Mouse (Mus musculus) megakaryocyte, adult 5-6 weeks (primary cell): Measurements from ENCODE around the gene Elovl5. TPM values are rescaled to one million over a fixed set of nuclear protein-coding genes. Genes with fewer than 3 reads are reported as not detected.
A peak's percentile ranks its signal among the peaks of the same experiment; 100 is the strongest.

Source experiments
- ATAC-seq: 2 replicates; pipeline ENCODE4 v1.8.0; 2016; ENCODE audit warnings: mild to moderate bottlenecking, inconsistent platforms; ENCODE audit not compliant: poor library complexity, severe bottlenecking
- total RNA-seq, 2 experiments: library from RNA; stranded (forward) in 1 of 2; stranded (reverse) in 1 of 2; fragments of 153-499, 151-499 nt in 1 of 2; fragments of 221-1000, 200-1000 nt in 1 of 2; gene quantifications; 2 replicates each; pipeline versions ENCODE4 v1.2.3 to v1.2.4; 2015 to 2017

Gene Elovl5
- total RNA-seq, 2 experiments from 2014 or later: 49.3 to 52.8 TPM

DNA sequence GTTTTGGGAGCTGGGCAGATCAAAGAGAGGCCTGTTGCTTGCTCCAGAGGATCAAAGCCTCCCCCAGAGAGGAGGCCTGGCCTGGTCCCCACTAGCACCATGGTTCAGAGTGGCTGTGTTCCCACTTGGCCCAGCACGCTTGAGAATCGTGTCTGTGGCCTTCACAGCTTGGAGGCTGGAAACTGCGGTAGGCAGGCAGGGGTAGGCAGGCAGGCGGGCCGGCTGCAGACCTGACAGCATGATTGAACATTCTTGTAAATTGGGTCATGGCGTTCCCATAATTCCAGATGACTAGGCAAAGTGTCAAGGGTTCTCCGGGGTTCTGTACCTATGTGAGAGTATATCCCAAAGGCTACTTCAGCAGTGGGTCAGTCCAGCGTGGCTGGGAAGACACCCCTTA, 35.9 kb downstream of the Elovl5 start:
- no peak for ATAC-seq

DNA sequence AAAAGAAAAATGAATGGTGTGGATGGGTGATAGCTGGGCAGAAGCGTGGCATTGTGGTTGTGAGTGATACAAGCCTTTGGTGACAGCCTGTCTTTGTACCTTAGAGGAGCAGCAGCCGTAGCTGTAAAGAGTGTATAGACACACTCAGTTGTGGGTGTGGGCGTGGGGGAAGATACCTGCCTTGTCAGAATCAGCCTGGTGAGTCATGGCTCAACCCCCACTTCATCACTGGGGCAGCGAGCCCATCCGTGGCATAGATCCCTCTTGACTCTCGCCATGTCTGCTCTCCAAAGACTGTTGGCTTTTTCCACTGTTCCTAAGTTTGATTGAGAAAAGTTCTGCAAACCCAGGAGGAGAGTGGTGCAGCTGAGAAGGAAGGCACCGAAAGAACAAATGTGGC, 37.3 kb downstream of the Elovl5 start:
- no peak for ATAC-seq

DNA sequence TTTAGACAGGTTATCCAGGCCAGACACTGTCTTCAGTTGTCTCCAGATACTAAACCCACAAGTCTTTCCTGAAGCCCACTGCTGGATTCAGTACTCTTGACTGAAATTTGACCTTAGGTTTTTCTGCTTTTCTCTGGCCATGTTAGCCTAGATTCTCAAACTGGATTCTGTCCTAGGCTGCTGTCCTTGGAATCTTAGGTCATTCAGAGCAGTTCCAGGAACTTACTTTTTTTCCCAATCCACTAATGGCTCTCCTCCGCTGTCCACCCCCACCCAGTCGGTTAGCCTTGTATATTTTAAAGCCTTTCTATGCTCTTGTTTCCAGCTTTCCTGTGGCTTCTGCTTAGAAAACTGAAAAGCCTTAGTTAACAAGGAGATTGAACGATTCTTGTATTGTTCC, 37.8 kb downstream of the Elovl5 start:
- no peak for ATAC-seq

DNA sequence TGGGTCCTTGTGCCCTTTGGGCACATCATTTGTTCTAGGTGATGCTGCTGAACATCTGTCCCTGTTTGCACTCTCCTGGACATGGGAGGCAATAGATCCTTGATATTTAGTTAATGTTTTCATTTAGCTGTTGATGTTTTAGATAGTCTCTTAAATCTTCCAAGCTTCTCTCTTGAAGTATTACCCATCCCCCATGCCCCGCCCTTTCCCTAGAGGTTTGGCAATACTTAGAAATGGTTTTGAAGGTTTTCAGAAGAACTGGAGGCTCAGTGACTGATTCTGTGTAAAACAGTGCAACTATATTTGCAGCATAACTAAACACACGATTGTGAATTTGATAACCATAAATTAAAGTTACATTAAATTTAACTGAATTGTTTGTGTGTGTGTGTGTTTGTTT, 38.3 kb downstream of the Elovl5 start:
- ATAC-seq: no peak

DNA sequence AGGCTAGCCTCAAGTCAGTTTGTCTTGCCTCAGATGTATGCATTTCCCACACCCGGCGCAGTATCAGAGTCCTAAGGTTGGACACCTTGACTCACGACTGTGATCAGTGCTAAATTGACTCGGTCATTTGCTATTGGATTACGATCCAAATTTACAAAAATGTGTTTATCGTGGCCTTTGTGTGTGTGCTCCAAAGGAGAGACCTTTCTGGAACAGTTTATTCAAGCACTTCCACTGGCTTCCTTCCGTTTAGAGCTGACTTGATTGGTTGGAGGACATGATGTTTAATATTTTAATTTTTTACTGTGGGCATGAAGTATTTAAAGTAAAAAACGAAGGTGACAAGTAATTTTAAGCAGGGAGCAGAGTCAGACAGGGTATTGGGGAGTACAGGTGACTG, 38.8 kb downstream of the Elovl5 start:
- ATAC-seq: no peak

DNA sequence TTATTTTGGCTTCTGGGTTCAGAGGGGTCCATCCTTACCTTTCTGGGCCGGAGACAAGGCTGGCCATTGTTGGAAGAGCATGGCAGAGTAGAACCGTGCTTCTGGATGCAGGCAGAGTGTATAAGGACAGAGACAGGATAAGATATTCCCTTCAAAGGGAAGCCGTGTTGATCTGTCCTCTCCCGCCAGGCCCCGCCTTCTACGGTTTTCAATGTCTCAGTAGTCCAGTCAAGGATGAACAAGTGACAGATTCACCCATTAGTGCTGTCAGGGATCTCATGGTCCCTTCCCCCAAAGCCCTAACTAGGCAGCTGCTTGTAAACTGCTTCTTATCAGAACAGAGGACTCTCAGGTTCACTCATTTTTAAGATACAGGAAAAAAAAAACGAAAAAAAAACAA, 41.2 kb downstream of the Elovl5 start:
- no peak for ATAC-seq

DNA sequence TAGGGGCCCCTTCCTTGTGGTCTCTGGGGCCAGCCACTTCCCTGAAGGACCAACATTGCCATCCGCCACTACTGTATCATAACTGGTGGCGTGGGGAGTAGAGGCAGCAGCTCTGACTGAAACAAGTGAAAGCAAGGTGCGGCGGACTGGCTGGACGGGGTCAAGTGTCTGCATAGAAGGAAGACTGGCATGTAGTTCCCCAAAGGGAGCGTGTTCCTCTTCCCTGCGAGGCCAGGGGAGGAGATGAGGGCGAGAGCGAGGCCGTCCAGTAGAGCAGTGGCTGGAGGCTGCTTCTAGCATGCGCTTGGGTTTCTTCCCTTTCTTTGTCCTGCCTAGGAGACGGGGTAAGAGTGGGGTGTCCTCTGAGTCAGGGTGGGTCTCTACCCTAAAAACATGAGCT, 42.6 kb downstream of the Elovl5 start:
- peak; percentile 87 for ATAC-seq

DNA sequence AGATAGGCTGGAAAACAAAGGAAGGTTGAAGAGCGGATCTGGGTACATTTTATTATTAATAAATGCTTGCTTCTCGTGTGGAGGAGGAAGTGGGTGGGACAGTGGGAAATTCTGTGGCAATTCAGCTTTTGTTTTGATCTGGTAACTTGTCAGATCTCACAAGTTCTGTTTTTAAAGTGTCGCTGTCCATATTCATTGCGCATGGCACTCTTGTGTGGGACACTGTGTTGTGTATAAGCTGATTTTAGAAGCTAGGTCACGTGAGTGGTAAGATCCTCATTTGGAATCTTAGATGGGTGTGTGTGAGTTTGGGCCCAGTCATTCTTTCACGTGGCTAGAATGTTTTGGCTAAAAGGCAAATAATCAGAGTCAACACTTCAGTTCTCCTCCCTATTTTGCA, 44.2 kb downstream of the Elovl5 start:
- peak; percentile 59 for ATAC-seq

DNA sequence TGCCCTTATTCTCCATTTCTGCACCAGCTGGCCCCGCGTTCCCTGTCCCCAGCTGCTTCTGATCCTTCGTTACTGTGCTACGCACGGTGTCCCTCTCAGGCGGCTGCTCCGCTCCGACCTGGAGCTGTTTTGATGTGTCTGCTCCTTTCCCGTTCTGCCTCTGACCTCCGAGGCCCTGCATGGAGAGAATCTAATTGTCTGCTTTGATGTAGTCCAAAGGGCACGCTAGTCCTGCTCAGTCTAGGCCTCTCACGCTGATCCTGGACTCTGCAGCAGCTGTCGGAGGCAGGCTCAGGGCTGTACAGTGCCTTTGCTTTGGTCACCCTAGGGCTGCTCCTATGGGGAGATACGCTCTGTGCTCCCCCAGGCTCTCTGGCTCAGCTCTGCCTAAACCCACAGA, 46.9 kb downstream of the Elovl5 start:
- ATAC-seq: no peak

DNA sequence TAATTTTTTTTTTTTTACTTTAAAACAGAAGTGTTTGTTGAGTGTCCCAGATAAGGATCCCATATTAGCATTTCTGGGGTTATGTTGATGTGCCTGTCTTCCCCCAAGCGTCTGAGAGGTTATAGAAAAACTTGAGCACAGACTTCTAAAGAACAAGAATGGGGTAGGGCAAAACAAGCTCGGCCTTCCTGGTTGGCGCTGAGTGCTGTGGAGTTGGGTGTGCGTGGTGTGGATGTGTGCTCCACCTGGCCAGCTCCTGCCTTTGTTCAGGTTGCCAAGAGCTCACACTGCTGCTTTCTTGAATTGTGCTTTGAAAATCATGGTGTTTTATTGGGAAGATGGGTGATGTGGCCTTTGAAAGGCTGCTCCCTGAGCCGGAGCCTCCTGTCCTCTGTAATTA, 48.1 kb downstream of the Elovl5 start:
- no peak for ATAC-seq

DNA sequence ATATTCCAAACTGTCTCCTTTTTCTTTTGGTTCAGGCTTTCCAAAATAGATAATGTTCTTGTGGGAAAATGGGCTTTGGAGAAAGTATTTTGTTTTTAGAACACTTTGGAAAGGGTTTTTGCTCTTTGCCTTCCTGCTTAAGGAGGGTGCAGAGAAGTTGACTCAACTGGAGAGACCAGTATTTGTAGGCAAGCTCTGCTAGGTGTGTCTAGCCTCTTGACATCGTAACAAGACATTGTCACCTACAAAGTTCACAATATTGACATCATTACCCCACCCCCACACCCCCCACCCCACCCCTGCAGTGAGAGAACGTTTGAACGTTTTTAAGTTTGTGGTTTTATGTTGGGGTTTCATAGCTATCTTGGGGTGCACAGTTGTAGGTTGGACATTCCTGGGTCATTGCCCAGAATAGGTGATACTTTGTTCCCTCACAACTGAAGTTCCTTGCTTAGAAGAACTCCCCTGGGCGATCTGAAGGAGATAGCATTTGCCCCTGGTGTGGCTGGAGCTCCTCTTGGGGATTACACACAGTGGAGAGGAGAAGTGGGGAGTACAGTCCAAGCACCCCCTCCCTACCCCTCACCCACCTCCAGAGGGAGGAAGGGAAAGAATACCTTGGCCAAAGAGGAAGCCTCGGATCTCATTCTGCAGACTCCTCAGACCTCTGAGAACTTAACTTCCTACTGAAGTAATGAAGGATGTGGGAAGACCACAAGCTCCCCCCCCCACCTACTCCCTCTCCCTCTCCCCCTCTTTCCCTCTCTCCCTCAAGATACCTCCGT, 48.8 kb downstream of the Elovl5 start:
- peak; percentile 22 for ATAC-seq

DNA sequence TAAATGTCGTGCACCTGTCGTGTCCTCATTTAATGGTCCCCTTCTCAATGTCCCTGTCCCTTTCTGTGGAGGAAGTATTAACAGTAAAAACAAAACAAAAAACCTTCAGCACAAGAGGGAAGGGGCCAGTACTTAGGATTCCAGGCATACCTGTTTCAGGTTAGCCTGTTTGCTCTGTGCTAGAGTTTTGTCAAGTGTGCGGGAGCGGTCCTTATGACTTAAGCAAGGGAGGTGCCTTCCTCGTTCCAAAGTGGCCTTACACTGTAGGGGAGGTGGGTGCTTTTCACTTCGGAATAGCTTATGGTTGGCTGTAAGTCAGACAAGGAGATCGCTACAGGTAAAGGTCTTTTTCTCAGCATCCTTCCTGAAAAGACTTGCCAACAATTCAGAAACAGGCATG, 49.7 kb downstream of the Elovl5 start:
- ATAC-seq: no peak

DNA sequence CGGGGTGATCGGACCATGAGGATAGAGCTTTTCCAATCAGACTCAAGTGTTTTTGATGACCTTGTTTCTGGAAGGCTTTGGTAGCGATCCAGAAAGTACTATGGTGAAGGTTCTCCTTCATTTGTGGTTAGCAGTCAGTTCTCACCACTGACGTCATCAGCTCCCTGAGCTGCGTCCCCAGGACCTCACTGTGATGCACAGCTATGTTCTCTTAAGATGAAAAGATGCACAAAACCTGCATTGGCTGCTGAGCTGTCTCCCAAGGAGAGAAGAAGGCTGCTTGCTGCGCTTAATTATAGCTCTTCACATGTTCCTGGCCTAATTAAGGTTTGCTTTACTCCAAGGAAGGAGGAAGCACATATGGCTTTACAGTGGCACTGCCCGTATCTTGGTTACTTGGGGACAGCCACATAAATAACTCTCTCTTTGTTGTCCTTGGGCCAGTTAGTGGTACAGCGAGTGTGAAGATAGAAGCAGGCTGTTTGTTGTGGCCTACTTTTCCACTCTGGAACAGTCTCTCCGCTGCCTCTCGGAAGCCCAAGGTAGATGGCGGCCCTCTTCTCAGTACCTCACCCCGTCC, 50.5 kb downstream of the Elovl5 start:
- no peak for ATAC-seq

DNA sequence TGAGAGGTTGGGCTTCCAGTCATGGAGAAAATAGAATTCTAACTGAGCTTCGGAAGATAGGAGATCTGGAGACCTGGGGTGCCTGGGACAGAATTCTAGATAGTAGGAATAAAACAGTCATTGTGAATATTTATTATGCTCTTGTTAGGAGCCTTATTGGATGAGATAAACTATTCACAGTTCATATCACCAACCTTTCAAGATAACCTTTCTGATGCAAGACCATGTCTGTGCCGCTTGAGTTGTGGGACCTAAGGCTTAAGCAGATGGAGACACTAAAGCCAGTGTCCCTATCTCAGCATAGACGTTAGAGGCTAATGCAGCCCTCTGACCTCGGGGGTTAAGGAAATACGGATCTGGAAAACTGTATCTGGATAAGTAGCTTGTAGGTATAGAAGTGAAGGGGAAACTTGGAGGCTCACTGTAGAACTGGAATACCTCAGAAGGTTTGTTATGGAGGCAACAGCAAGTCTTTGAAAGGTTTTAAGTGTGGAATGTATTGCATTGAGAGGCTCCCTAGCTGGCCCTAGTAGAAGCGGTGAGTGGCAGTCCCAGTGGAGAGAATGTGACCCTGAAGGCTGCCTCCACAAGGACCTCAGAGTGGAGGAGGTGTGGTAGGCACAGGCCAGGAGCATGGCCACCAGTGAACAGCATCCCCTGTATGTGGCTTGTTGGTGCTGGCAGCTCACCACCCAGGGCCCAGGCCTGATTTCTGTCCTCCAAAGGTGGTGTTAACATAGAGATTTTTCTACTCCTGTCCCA, 52.2 kb downstream of the Elovl5 start:
- no peak for ATAC-seq

DNA sequence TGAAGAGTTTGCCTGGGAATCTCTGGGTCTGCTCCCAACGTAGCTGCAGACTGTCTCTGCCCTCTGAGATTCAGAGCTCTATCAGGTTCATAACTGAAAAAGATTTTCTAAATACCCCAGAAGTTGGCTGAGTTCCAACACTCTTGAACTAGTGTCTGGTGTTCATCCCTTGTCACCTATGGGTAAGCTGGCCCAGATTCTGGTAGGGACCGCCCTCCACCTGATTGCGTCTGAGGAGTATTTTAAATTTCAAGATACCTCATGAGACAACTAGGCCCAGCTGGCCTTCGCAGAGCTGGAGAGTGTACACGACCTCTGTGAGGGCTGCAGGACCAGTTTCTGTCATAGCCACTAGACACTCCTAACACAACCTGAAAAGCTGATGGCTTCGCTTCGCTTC, 61.8 kb downstream of the Elovl5 start:
- no peak for ATAC-seq

DNA sequence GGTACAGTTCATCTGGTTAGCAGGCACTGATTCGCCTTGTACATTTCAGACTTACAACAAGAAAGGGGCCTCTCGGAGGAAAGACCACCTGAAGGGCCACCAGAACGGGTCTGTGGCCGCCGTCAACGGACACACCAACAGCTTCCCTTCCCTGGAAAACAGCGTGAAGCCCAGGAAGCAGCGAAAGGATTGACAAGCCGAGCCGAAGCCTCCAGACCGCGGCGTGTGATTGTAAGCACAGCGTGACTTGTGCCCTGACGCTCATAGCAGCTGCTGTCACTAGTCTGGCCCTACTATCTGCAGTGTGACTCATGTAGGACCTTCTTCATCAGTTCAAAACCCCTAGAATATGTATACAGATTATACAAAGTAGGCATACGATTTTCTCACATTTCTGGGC, 65.5 kb downstream of the Elovl5 start:
- no peak for ATAC-seq

DNA sequence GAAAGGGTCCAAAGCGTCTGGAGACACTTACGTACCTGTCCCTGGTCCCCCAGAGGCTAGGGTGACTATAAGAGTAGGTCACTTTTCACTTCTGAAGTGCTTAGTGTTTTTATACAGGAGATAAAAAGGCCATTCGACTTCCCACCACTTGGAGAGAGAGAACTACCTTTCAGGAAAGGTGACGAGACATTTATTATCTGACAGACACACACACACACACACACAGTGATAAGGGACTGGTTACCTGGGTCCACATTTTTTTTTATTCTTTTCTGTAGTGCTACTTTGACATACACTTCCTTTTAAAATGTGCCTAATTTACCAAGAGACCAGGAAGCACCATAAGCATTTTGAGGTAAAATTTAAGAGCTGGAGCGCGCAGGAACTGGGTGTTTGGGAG, 66.4 kb downstream of the Elovl5 start:
- ATAC-seq: no peak

DNA sequence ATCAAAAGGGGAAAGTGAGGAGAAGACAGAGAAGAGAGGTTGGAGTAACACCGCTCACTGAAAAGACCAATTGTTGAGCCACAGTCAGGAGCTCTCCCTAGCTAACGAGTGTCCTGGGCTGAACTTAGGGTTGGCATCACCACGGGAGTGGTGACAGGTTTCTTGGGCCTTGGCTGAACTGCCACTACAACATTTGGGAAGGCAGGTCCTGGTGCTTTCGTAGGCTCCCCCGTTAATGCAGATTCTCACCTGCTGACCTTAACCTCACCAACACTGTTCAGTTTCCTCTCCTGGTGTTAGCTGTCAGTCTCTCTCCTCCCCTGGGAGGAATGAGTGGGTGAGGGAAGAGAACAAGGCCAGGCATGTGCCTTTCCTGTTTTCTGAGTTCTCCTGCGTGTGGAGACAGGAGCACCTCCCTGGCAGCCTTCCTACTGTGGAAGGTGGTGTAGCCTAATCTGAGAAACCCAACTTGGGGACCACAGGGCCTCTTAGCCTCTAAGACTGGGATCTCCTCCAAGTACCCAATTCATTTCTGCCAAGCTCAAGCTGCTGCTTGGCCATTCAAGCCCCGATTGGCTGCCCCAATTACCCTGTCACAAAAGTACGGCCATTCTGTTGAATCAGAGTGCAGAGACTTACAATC, 69.1 kb downstream of the Elovl5 start:
- no peak for ATAC-seq

DNA sequence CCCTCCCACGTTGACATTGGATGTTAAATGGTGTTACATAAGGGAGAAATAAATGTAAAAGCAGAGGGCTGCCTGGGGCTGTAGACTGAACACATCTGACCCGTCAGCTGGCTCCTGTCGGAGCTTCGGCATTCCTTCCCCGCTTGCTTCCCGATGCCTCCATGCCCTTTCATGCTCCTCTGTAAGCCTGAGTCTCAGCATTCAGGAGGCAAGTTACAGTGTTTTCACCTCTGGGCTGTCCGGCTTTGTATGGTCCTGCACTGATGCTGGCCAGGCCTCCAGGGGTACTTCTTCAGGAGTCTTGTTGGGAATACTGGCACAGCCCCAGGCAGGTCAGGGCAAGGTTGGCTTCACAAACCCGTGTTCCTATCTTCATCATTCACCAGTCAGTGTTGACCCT, 72.5 kb downstream of the Elovl5 start:
- ATAC-seq: no peak

DNA sequence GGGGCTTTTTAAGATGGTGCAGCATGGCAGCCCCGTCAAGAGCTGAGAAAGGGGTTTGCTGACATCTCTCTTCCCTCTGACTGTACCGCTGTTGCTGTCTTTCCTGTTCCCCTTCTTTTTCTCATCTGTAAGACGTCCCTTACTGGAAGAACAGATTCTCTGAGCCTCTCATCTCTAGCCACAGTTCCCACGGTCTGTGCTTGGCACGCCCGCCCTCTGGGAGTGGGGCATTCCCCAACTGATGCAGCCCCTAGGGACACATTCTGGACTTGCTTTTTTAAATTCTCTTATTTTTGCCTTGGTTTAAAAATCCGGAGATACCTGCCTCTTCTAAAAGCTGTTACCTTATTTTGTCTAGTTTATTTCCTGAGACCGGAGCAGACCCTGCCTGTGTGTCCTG, 73.1 kb downstream of the Elovl5 start:
- no peak for ATAC-seq

DNA sequence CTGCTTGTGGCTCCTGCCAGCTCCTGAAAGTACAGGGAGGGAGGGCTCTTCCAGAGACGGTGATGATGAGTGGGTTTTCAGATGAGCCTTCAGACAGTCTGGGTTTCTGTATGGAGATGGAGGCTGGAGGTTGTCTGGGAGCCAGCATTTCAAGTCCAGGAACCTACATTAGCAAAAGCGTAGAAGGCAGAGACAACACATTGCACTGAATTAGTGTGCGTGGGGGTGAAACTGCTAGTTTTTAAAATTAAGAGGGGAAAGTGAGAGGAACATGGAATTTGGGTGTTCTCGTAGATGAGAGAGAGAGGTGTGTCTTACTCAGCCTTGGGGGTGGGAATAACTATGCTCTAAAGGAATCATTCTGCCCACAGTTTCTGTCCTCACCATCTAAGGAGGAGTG, 74.5 kb downstream of the Elovl5 start:
- ATAC-seq: no peak

DNA sequence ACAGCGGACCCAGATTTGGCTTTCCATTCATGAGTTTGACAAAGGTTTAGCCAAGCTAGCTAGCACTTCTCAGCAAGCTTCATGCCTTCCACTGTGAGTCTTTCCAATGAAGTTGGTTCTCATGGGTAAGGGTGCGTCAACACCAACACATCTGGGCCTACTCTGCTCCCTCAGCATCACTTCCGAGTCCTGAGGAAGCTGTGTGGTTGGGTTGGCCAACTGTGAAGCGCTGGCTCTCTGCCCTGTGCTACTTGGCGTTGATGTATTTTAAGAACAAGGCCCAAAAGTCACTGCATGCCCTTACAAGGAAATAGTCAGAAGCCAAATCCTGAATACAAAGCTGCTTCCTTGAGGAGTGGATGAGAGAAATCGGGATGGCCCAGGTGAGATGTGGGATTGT, 75.1 kb downstream of the Elovl5 start:
- ATAC-seq: peak; percentile 27
